Mouse (Mus musculus): ENCODE measurements around the gene Ap1s3. TPM values are rescaled to one million over a fixed set of nuclear protein-coding genes. Genes with fewer than 3 reads are reported as not detected.
"Not testable (repeated sequence)": the region's sequence is repeated elsewhere in the genome, so short reads cannot be mapped to it uniquely, and the experiment has no call there.

Ap1s3 gene
- polyA plus RNA-seq, 1 experiment from 2014 or later: 0.53 TPM

DNA sequence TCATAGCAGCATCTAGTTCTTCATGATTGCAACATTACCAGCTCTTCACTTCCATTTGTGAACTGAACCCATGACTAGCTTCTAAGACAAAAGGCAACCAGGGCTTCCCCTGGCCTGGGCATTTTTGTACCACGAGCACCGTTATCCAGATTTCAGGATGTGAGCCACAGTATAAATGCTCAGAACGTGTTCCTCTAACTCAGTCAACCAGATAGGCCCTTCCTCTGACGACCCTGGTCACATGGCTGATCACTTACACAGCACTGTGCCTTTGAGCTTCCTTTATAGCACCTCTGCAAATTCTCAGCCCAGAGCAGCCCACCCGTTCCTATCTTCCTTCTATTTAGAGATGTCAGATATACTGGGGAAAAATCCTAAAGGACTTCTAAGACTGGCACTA is 42.0 kb downstream of the Ap1s3 start:
- no peak for ATAC-seq (ENCODE audit: insufficient read depth, low FRiP score, low read depth)
- 75% methylated on average over 5 of the region's 5 CpGs for WGBS

DNA sequence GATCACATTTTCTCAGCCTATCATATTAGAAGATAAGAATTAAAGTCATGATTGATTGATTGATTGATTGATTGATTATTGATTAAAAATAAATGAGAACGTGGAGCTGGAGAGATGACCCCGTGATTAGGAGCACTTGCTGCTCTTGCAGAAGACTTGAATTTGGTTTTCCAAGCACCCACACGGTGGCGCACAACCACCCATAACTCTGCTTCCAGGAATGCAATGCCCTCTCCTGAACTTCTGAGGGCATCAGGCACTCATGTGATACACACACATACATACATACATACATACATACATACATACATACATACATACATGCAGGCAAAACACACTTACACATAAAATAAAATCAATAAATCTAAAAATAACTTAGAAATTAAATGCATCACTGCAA is 45.6 kb downstream of the Ap1s3 start:
- no peak overlapping the region for H3K4me2 ChIP-seq
- H3K4me1 ChIP-seq: no peaks in the 10 kb centered on the region
- no peaks in the 10 kb centered on the region for H3K9me3 ChIP-seq
- no peak overlapping the region for H3K27ac ChIP-seq
- H3K9ac ChIP-seq: no peak overlapping the region
- H3K36me3 ChIP-seq: no peaks in the 10 kb centered on the region
- 59% methylated on average over 4 of the region's 4 CpGs for WGBS
- H3K27me3 ChIP-seq (replicated peaks): no peaks in the 10 kb centered on the region
- ATAC-seq (ENCODE audit: insufficient read depth, low FRiP score, low read depth): no peak
- no peak overlapping the region for H3K4me3 ChIP-seq (replicated peaks)

More for the DNA sequence above, 42.0 kb downstream of the Ap1s3 start:
- Histone ChIP-seq H3K27ac (no peak overlapping the region), H3K4me1 (no peaks in the 10 kb centered on the region), H3K36me3 (no peaks in the 10 kb centered on the region), H3K9me3 (no peaks in the 10 kb centered on the region), H3K4me3 (replicated peaks) (no peak overlapping the region), H3K4me2 (no peak overlapping the region), H3K9ac (no peak overlapping the region), H3K27me3 (replicated peaks) (no peaks in the 10 kb centered on the region)

GRCm38 (mm10) chr1:79619434-79619833 is 52.3 kb downstream of the Ap1s3 start:
- no peak overlapping the region for H3K4me2 ChIP-seq
- H3K9ac ChIP-seq: no peak overlapping the region
- H3K9me3 ChIP-seq: no peaks in the 10 kb centered on the region
- ATAC-seq (ENCODE audit: insufficient read depth, low FRiP score, low read depth): no peak
- H3K27ac ChIP-seq: no peak overlapping the region
- H3K4me3 ChIP-seq (replicated peaks): no peak overlapping the region
- WGBS: 87% methylated on average over 2 of the region's 2 CpGs
- H3K36me3 ChIP-seq: no peaks in the 10 kb centered on the region
- H3K4me1 ChIP-seq: no peaks in the 10 kb centered on the region
- H3K27me3 ChIP-seq (replicated peaks): no peaks in the 10 kb centered on the region

- H3K9ac ChIP-seq: no peak overlapping the region
- H3K4me2 ChIP-seq: no peak overlapping the region
- 86% methylated on average over 2 of the region's 2 CpGs for WGBS
- H3K4me1 ChIP-seq: no peaks in the 10 kb centered on the region
- H3K36me3 ChIP-seq: no peaks in the 10 kb centered on the region
- H3K27me3 ChIP-seq (replicated peaks): no peaks in the 10 kb centered on the region
- no peak for ATAC-seq (ENCODE audit: insufficient read depth, low FRiP score, low read depth)
- no peak overlapping the region for H3K4me3 ChIP-seq (replicated peaks)
- H3K27ac ChIP-seq: no peak overlapping the region
- no peaks in the 10 kb centered on the region for H3K9me3 ChIP-seq
Observed at GRCm38 (mm10) chr1:79616492-79616891, 55.3 kb downstream of the Ap1s3 start.

DNA sequence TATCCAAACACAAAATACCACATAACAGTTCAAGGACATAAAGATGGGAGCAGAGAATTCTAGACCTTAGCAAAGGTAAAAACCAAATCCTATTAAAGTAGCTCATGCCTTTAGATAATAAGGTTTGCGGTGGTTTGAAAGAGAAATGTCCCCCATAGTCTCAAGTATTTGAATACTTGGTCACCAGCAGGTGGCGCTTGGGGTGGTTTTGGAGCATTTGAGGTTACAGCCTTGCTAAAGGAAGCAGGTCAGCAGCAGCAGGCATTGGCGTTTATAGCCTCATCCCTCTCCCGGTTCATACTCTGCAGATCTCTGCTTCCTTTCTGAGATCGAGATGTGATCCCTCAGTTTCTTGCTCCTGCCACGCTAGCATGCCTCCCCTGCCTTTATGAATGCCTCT is 57.3 kb downstream of the Ap1s3 start:
- Histone ChIP-seq H3K27ac (no peak overlapping the region), H3K9ac (no peak overlapping the region), H3K4me3 (replicated peaks) (no peak overlapping the region), H3K4me2 (no peak overlapping the region), H3K4me1 (no peaks in the 10 kb centered on the region), H3K27me3 (replicated peaks) (no peaks in the 10 kb centered on the region), H3K9me3 (no peaks in the 10 kb centered on the region), H3K36me3 (no peaks in the 10 kb centered on the region)
- WGBS: 96% methylated on average over 6 of the region's 6 CpGs
- no peak for ATAC-seq (ENCODE audit: insufficient read depth, low FRiP score, low read depth)

GRCm38 (mm10) chr1:79611271-79611670 is 60.5 kb downstream of the Ap1s3 start:
- not testable (repeated sequence) for H3K4me1 ChIP-seq; H3K9me3 ChIP-seq; H3K36me3 ChIP-seq; H3K27ac ChIP-seq; H3K4me3 ChIP-seq (replicated peaks); ATAC-seq (ENCODE audit: insufficient read depth, low FRiP score, low read depth); H3K9ac ChIP-seq; H3K27me3 ChIP-seq (replicated peaks); H3K4me2 ChIP-seq
- WGBS: 96% methylated on average over 5 of the region's 5 CpGs

GRCm38 (mm10) chr1:79608856-79609255 is 62.9 kb downstream of the Ap1s3 start:
- not testable (repeated sequence) for H3K4me3 ChIP-seq (replicated peaks); H3K9ac ChIP-seq; H3K27ac ChIP-seq; H3K9me3 ChIP-seq; H3K4me1 ChIP-seq; ATAC-seq (ENCODE audit: insufficient read depth, low FRiP score, low read depth); H3K4me2 ChIP-seq; H3K36me3 ChIP-seq; H3K27me3 ChIP-seq (replicated peaks)
- WGBS: 50% methylated on average over 5 of the region's 5 CpGs

GRCm38 (mm10) chr1:79602500-79602899 is 69.3 kb downstream of the Ap1s3 start:
- Histone ChIP-seq H3K4me2 (no peak overlapping the region), H3K9me3 (no peaks in the 10 kb centered on the region), H3K4me1 (no peaks in the 10 kb centered on the region), H3K36me3 (no peaks in the 10 kb centered on the region), H3K9ac (no peak overlapping the region), H3K4me3 (replicated peaks) (no peak overlapping the region), H3K27ac (no peak overlapping the region), H3K27me3 (replicated peaks) (no peaks in the 10 kb centered on the region)
- ATAC-seq (ENCODE audit: insufficient read depth, low FRiP score, low read depth): no peak
- WGBS: 55% methylated on average over 2 of the region's 2 CpGs

- Histone ChIP-seq H3K4me1 (no peaks in the 10 kb centered on the region), H3K9me3 (no peaks in the 10 kb centered on the region), H3K4me3 (replicated peaks) (no peak overlapping the region), H3K36me3 (no peaks in the 10 kb centered on the region), H3K9ac (no peak overlapping the region), H3K4me2 (no peak overlapping the region), H3K27ac (no peak overlapping the region), H3K27me3 (replicated peaks) (no peaks in the 10 kb centered on the region)
- no peak for ATAC-seq (ENCODE audit: insufficient read depth, low FRiP score, low read depth)
- 54% methylated on average over 5 of the region's 5 CpGs for WGBS
Observed at GRCm38 (mm10) chr1:79598385-79599178, 73.2 kb downstream of the Ap1s3 start.

DNA sequence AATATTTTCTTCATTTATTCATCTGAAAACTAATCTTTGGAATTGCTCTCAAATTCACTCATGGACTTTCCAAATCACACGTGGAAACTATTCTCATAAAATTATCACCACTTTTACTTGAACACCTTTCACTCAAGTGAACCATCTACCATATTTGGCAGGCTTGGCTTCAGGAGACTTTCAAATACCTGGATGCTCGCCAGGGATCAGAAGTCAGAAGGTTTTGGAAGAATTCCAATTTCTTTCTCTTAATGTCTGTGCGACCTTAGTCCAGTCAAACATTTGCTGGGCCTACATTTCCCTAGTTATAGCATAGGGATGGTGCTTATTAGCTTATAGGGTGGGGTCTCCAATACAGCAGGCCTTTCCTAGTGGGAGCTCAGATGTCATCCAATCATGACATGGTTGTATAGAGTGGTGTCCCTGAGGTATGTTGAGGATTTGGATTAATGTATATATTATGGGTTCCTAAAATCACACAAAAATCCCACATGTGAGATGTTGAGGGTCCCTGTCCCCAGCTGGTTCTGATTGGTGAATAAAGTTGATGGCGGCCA is 79.0 kb downstream of the Ap1s3 start:
- Histone ChIP-seq H3K9me3 (no peaks in the 10 kb centered on the region), H3K27me3 (replicated peaks) (no peaks in the 10 kb centered on the region), H3K4me1 (no peaks in the 10 kb centered on the region), H3K36me3 (no peaks in the 10 kb centered on the region), H3K27ac (no peak overlapping the region), H3K4me2 (no peak overlapping the region), H3K4me3 (replicated peaks) (no peak overlapping the region), H3K9ac (no peak overlapping the region)
- no peak for ATAC-seq (ENCODE audit: insufficient read depth, low FRiP score, low read depth)
- WGBS: 55% methylated on average over 4 of the region's 4 CpGs

GRCm38 (mm10) chr1:79591091-79591490 is 80.7 kb downstream of the Ap1s3 start:
- Histone ChIP-seq H3K9ac (no peak overlapping the region), H3K27ac (no peak overlapping the region), H3K4me1 (no peaks in the 10 kb centered on the region), H3K4me2 (no peak overlapping the region), H3K27me3 (replicated peaks) (no peaks in the 10 kb centered on the region), H3K4me3 (replicated peaks) (no peak overlapping the region), H3K9me3 (no peaks in the 10 kb centered on the region), H3K36me3 (no peaks in the 10 kb centered on the region)
- ATAC-seq (ENCODE audit: insufficient read depth, low FRiP score, low read depth): no peak
- WGBS: 93% methylated on average over 1 of the region's 1 CpGs

- Histone ChIP-seq H3K4me2 (no peak overlapping the region), H3K4me3 (replicated peaks) (no peak overlapping the region), H3K27ac (no peak overlapping the region), H3K9me3 (no peaks in the 10 kb centered on the region), H3K4me1 (no peaks in the 10 kb centered on the region), H3K36me3 (no peaks in the 10 kb centered on the region), H3K27me3 (replicated peaks) (no peaks in the 10 kb centered on the region), H3K9ac (no peak overlapping the region)
- ATAC-seq (ENCODE audit: insufficient read depth, low FRiP score, low read depth): no peak
- WGBS: 65% methylated on average over 4 of the region's 4 CpGs
Observed at GRCm38 (mm10) chr1:79589971-79590763, 81.6 kb downstream of the Ap1s3 start.
